Mouse (Mus musculus) thymus, postnatal 4 days (tissue): ENCODE measurements around the gene Chn2.

Source experiments
- DNase-seq: peaks from one replicate; pipeline ENCODE4 v3.0.0; 2021

The Chn2 gene

GRCm38 (mm10) chr6:54203926-54204325, 164.6 kb downstream of the Chn2 start:
- DNase-seq: no peak

- DNase-seq: no peak
Observed at GRCm38 (mm10) chr6:54204931-54205330, 165.6 kb downstream of the Chn2 start.

- no peak for DNase-seq
Observed at GRCm38 (mm10) chr6:54205471-54205870, 166.1 kb downstream of the Chn2 start.

GRCm38 (mm10) chr6:54206221-54206738, 166.9 kb downstream of the Chn2 start:
- DNase-seq: no peak

- DNase-seq: no peak
Observed at GRCm38 (mm10) chr6:54208786-54209185, 169.4 kb downstream of the Chn2 start.

GRCm38 (mm10) chr6:54210971-54211370, 171.6 kb downstream of the Chn2 start:
- DNase-seq: no peak

GRCm38 (mm10) chr6:54211939-54212338, 172.6 kb downstream of the Chn2 start:
- no peak for DNase-seq

- no peak for DNase-seq
Observed at GRCm38 (mm10) chr6:54213743-54214142, 174.4 kb downstream of the Chn2 start.

GRCm38 (mm10) chr6:54215636-54216035, 176.3 kb downstream of the Chn2 start:
- no peak for DNase-seq

- DNase-seq: peak; percentile 33
Observed at GRCm38 (mm10) chr6:54216512-54216911, 177.2 kb downstream of the Chn2 start.

GRCm38 (mm10) chr6:54220124-54220523, 180.8 kb downstream of the Chn2 start:
- no peak for DNase-seq

GRCm38 (mm10) chr6:54223529-54223928, 184.2 kb downstream of the Chn2 start:
- DNase-seq: no peak

GRCm38 (mm10) chr6:54224325-54224724, 185.0 kb downstream of the Chn2 start:
- DNase-seq: no peak

GRCm38 (mm10) chr6:54225327-54225726, 186.0 kb downstream of the Chn2 start:
- no peak for DNase-seq

- no peak for DNase-seq
Observed at GRCm38 (mm10) chr6:54227061-54227460, 187.7 kb downstream of the Chn2 start.

GRCm38 (mm10) chr6:54228421-54228820, 189.1 kb downstream of the Chn2 start:
- DNase-seq: no peak

- DNase-seq: peak; percentile 60
Observed at GRCm38 (mm10) chr6:54228874-54229273, 189.5 kb downstream of the Chn2 start.

- DNase-seq: no peak
Observed at GRCm38 (mm10) chr6:54231769-54232558, 192.6 kb downstream of the Chn2 start.

- DNase-seq: no peak
Observed at GRCm38 (mm10) chr6:54236441-54236840, 197.1 kb downstream of the Chn2 start.

GRCm38 (mm10) chr6:54241761-54242160, 202.4 kb downstream of the Chn2 start:
- DNase-seq: no peak

- no peak for DNase-seq
Observed at GRCm38 (mm10) chr6:54242286-54242685, 202.9 kb downstream of the Chn2 start.

GRCm38 (mm10) chr6:54248354-54249252, 209.2 kb downstream of the Chn2 start:
- DNase-seq: no peak

- DNase-seq: no peak
Observed at GRCm38 (mm10) chr6:54251401-54252191, 212.2 kb downstream of the Chn2 start.
